Mouse (Mus musculus) ES-Bruce4 (cell line): ENCODE results near the gene Ing3.

ENCODE experiments used
- CTCF ChIP-seq: IDR thresholded peaks from one replicate; pipeline ENCODE4 v1.8.1; 2011; ENCODE audit warnings: low read depth, low read length
- EP300 ChIP-seq: IDR thresholded peaks from 2 replicates; pipeline ENCODE4 v1.6.1; 2011; ENCODE audit warnings: low read depth, low read length; ENCODE audit not compliant: insufficient read depth
- POLR2A ChIP-seq: IDR thresholded peaks from one replicate; pipeline ENCODE4 v1.8.1; 2011; ENCODE audit warnings: low read length; ENCODE audit not compliant: insufficient read depth

- TF ChIP-seq POLR2A (no peak), CTCF (no peak), EP300 (no peak)
These were observed 70.3 kb downstream of the Ing3 start for GRCm38 (mm10) chr6:22019637-22020036.
